Mouse (Mus musculus) R1 (cell line): ENCODE measurements around the gene Spp1.
A peak's percentile ranks its signal among the peaks of the same experiment; 100 is the strongest.

Experiments used
- DNase-seq: peaks from one replicate; pipeline ENCODE4 v3.0.0-alpha.2; 2018; ENCODE audit warnings: low read depth, low spot score

Gene Spp1

GRCm38 (mm10) chr5:104433968-104434565 is 851 bp upstream of the Spp1 start:
- peak; percentile 97 for DNase-seq

GRCm38 (mm10) chr5:104436406-104437076 is 1.6 kb downstream of the Spp1 start:
- no peak for DNase-seq

- DNase-seq, result peak; percentile 66
Observed at GRCm38 (mm10) chr5:104442396-104442795, 7.5 kb downstream of the Spp1 start.

GRCm38 (mm10) chr5:104442850-104443249 is 7.9 kb downstream of the Spp1 start:
- DNase-seq, result peak; percentile 98

GRCm38 (mm10) chr5:104446156-104446555 is 11.2 kb downstream of the Spp1 start:
- DNase-seq, result peak; percentile 54

- peak; percentile 67 for DNase-seq
Observed at GRCm38 (mm10) chr5:104448346-104448745, 13.4 kb downstream of the Spp1 start.

- no peak for DNase-seq
Observed at GRCm38 (mm10) chr5:104449491-104449890, 14.6 kb downstream of the Spp1 start.

- DNase-seq, result no peak
Observed at GRCm38 (mm10) chr5:104453075-104453474, 18.2 kb downstream of the Spp1 start.

- no peak for DNase-seq
Observed at GRCm38 (mm10) chr5:104454564-104454963, 19.6 kb downstream of the Spp1 start.

GRCm38 (mm10) chr5:104458832-104459705 is 24.2 kb downstream of the Spp1 start, which contains the start of gene Pkd2:
Gene Pkd2 (plus strand): TSS chr5:104459450.
- peak; percentile 73 for DNase-seq

- DNase-seq, result peak; percentile 95
Observed at GRCm38 (mm10) chr5:104459706-104460455, 25.0 kb downstream of the Spp1 start.

GRCm38 (mm10) chr5:104460456-104460838 is 25.5 kb downstream of the Spp1 start:
- no peak for DNase-seq

- peak; percentile 52 for DNase-seq
Observed at GRCm38 (mm10) chr5:104460856-104461255, 25.9 kb downstream of the Spp1 start.

- no peak for DNase-seq
Observed at GRCm38 (mm10) chr5:104465279-104465678, 30.4 kb downstream of the Spp1 start.

- DNase-seq, result peak; percentile 79
Observed at GRCm38 (mm10) chr5:104465731-104466130, 30.8 kb downstream of the Spp1 start.

- DNase-seq, result peak; percentile 59
Observed at GRCm38 (mm10) chr5:104466816-104467215, 31.9 kb downstream of the Spp1 start.

- no peak for DNase-seq
Observed at GRCm38 (mm10) chr5:104468586-104468985, 33.7 kb downstream of the Spp1 start.

- DNase-seq, result no peak
Observed at GRCm38 (mm10) chr5:104470981-104471391, 36.1 kb downstream of the Spp1 start.

- peak; percentile 82 for DNase-seq
Observed at GRCm38 (mm10) chr5:104472371-104472770, 37.5 kb downstream of the Spp1 start.

GRCm38 (mm10) chr5:104480367-104480766 is 45.4 kb downstream of the Spp1 start:
- no peak for DNase-seq

GRCm38 (mm10) chr5:104482856-104483255 is 47.9 kb downstream of the Spp1 start:
- DNase-seq, result no peak
